Mouse (Mus musculus) forebrain, embryonic 12.5 days (tissue): ENCODE data around the gene Erp44. TPM values are rescaled to one million over a fixed set of nuclear protein-coding genes. Genes with fewer than 3 reads are reported as not detected.

Experiments
- ATAC-seq: fragments of 200-750 bp; cut with Nextera tagmentation; 2 replicates; pipeline ENCODE4 v1.8.0; 2017; ENCODE audit warnings: moderate TSS enrichment; ENCODE audit not compliant: low FRiP score
- H3K27ac ChIP-seq: fragments of 300-500 bp; sonication (generic); 2 replicates; pipeline ENCODE4 v1.5.1; 2016; ENCODE audit warnings: mild to moderate bottlenecking
- H3K27me3 ChIP-seq: fragments of 300-500 bp; sonication (generic); 2 replicates; pipeline ENCODE4 v1.6.1; 2016; ENCODE audit warnings: mild to moderate bottlenecking
- H3K36me3 ChIP-seq: fragments of 300-500 bp; sonication (generic); replicated peaks from 2 replicates; pipeline ENCODE4 v1.6.1; 2016; ENCODE audit warnings: mild to moderate bottlenecking
- H3K4me1 ChIP-seq: fragments of 300-500 bp; sonication (generic); 2 replicates; pipeline ENCODE4 v1.6.1; 2016
- H3K4me2 ChIP-seq: fragments of 300-500 bp; sonication (generic); 2 replicates; pipeline ENCODE4 v1.6.1; 2016; ENCODE audit warnings: mild to moderate bottlenecking, moderate library complexity
- H3K4me3 ChIP-seq: fragments of 300-500 bp; sonication (generic); replicated peaks from 2 replicates; pipeline ENCODE4 v1.5.1; 2016; ENCODE audit warnings: mild to moderate bottlenecking
- H3K9ac ChIP-seq: fragments of 300-500 bp; sonication (generic); 2 replicates; pipeline ENCODE4 v1.6.1; 2016; ENCODE audit warnings: mild to moderate bottlenecking
- H3K9me3 ChIP-seq: fragments of 300-500 bp; sonication (generic); 2 replicates; pipeline ENCODE4 v1.6.1; 2016
- WGBS: fragments of 180-500 bp; shearing (Covaris S2); methylation state at CpG from one replicate; pipeline ENCODE4 v1.1.7; 2016; 5-methylcytosine and 5-hydroxymethylcytosine counted together
- microRNA counts: library from miRNA; unstranded; fragments of <30 nt; microRNA quantifications from one replicate; lab custom pipeline; 2017
- microRNA-seq: library from miRNA; unstranded; fragments of <30 nt; microRNA quantifications from one replicate; pipeline ENCODE4, GENCODE M21; 2017
- polyA plus RNA-seq: library from polyadenylated mRNA; unstranded; fragments of >200 nt; fragmentation: Nextera tagmentation; extraction: Ambion mirVana; gene quantifications from 2 replicates; pipeline ENCODE4 v1.2.1, GENCODE M21; 2016

Erp44 gene
- polyA plus RNA-seq, 1 experiment from 2014 or later: 66.0 TPM

DNA sequence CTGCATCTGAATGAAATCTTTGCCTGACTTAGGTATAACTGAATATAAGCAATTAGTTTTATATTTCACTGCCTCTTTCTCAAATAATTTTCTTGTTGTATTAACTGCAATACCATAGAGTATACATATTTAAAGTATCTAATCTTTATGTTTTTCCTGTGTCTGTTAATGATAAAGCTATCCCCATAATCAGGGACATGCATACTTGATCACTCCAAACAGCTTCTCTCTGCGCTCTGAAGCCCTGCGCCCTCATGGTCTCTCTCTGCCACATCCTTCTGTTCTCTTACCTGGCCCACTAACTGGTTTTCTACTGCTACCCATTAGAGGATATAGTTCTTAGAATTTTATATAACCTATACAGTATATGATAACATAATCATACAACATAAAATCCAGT is 129.9 kb downstream of the Erp44 start:
- 95% methylated on average over 2 of the region's 2 CpGs for WGBS
- H3K4me3 ChIP-seq: no peak overlapping the region
- H3K9ac ChIP-seq: no peak overlapping the region
- H3K4me1 ChIP-seq: no peaks in the 10 kb centered on the region
- H3K36me3 ChIP-seq: no peaks in the 10 kb centered on the region
- no peaks in the 10 kb centered on the region for H3K27me3 ChIP-seq
- H3K27ac ChIP-seq: no peak overlapping the region
- no peaks in the 10 kb centered on the region for H3K9me3 ChIP-seq
- H3K4me2 ChIP-seq: no peak overlapping the region
- ATAC-seq: no peak

MicroRNAs encoded within 50 kb of the gene (microRNA counts, 519-probe panel; counts per million panel counts)
- not detected for microRNA mmu-miR-1958 (lab: Ali Mortazavi, UCI)

Small RNAs within 50 kb of the gene (microRNA-seq; reads per million reads assigned to microRNA genes)
- not detected for gene Mir1958

Other genes with a start within 250 kb of the Erp44 start
- gene Nr4a3, start 234.4 kb downstream of the Erp44 start, polyA plus RNA-seq: 0.36 and 0.45 TPM in 2 replicates
- gene Stx17, start 154.6 kb downstream of the Erp44 start, polyA plus RNA-seq: 26.2 and 27.8 TPM in 2 replicates
- gene Invs, start 202 bp upstream of the Erp44 start, polyA plus RNA-seq: 8.7 and 10.5 TPM in 2 replicates
- 58.5 and 62.5 TPM in 2 replicates for gene Tex10, start 193.9 kb upstream of the Erp44 start, polyA plus RNA-seq